Mouse (Mus musculus) intestine, embryonic 15.5 days (tissue): ENCODE results near the gene Hpse2. TPM values are rescaled to one million over a fixed set of nuclear protein-coding genes. Genes with fewer than 3 reads are reported as not detected.

Experiments used
- ATAC-seq: fragments of 200-750 bp; cut with Nextera tagmentation; 2 replicates; pipeline ENCODE4 v1.8.0; 2017; ENCODE audit warnings: moderate TSS enrichment, moderate library complexity
- H3K27ac ChIP-seq: fragments of 300-500 bp; sonication (generic); 2 replicates; pipeline ENCODE4 v1.5.1; 2015; ENCODE audit warnings: mild to moderate bottlenecking, inconsistent platforms
- H3K27me3 ChIP-seq: fragments of 300-500 bp; sonication (generic); replicated peaks from 2 replicates; pipeline ENCODE4 v1.6.1; 2015; ENCODE audit warnings: inconsistent platforms
- H3K36me3 ChIP-seq: fragments of 300-500 bp; sonication (generic); 2 replicates; pipeline ENCODE4 v1.6.1; 2015; ENCODE audit warnings: inconsistent platforms
- H3K4me1 ChIP-seq: fragments of 300-500 bp; sonication (generic); replicated peaks from 2 replicates; pipeline ENCODE4 v1.6.1; 2015; ENCODE audit warnings: inconsistent platforms
- H3K4me2 ChIP-seq: fragments of 300-500 bp; sonication (generic); replicated peaks from 2 replicates; pipeline ENCODE4 v1.6.1; 2015; ENCODE audit warnings: mild to moderate bottlenecking, inconsistent platforms
- H3K4me3 ChIP-seq: fragments of 300-500 bp; sonication (generic); replicated peaks from 2 replicates; pipeline ENCODE4 v1.5.1; 2015; ENCODE audit warnings: inconsistent platforms
- H3K9ac ChIP-seq: fragments of 300-500 bp; sonication (generic); 2 replicates; pipeline ENCODE4 v1.6.1; 2015; ENCODE audit warnings: inconsistent platforms
- H3K9me3 ChIP-seq: fragments of 300-500 bp; sonication (generic); 2 replicates; pipeline ENCODE4 v1.6.1; 2016; ENCODE audit warnings: inconsistent platforms
- WGBS: fragments of 180-500 bp; shearing (Covaris S2); methylation state at CpG from one replicate; pipeline ENCODE4 v1.1.7; 2015; 5-methylcytosine and 5-hydroxymethylcytosine counted together
- polyA plus RNA-seq: library from polyadenylated mRNA; unstranded; fragments of >200 nt; fragmentation: Nextera tagmentation; extraction: Ambion mirVana; gene quantifications from 2 replicates; pipeline ENCODE4 v1.2.1, GENCODE M21; 2015

Hpse2 gene
- polyA plus RNA-seq, result 14.0 and 17.5 TPM in 2 replicates

DNA sequence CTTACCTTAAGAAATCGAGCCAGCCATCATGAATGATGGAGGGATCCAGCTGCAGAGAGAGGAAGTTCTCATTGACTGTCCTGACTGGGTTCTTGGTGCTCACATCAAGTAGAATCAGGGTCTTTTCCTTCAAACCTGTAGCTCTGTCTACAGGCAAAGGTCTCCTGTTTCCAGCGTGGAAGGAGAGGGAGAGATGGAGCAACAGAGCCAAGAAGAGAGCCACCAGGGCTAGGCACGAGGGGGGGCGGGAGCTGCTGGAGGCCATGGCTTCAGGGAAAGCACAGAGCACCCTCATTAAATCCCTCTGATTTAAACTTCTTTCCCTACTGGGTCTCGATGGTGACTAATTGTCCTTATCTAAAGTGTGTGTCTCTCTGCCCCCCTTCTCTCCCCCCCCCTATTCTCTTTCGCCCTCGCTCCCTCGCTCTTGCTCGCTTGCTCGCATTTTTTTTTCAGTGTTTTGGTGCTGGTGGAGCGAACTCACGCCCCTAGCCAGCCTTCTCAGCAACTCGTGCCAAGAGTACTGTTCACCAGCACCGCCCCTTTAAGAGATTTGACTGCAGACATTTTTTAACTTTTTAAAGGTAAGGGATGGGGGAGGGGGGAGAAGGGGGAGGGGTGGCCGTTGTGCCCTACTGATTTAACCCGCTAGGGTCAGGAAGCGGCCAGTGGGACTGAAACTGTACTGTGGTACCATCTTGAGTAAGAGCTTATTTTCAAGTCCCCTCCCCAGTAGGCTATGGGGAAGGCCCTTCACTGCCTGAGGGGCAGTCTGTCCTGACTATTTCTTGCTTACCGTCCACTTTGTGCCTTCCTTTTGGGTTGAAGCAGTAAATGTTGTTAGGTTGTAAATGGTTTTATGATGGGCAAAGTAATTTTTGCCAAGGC, at the start of gene Hpse2:
Gene Hpse2 (minus strand): TSS at position 339 of the 888 bp plus-strand sequence.
- H3K27me3 ChIP-seq, result peaks cover 32% of the 10 kb centered on the region
- H3K4me2 ChIP-seq, result peak within 1 kb of the TSS; percentile 67
- no peaks in the 10 kb centered on the region for H3K9me3 ChIP-seq
- peaks cover 3% of the 10 kb centered on the region; the same call in 1 of the 2 replicates for H3K4me1 ChIP-seq
- H3K9ac ChIP-seq, result peak within 1 kb of the TSS; percentile 52
- WGBS, result 5% methylated on average over 18 of the region's 18 CpGs
- H3K27ac ChIP-seq, result peak within 1 kb of the TSS; percentile 52
- peak within 1 kb of the TSS; percentile 44 for H3K4me3 ChIP-seq
- no peaks in the 10 kb centered on the region for H3K36me3 ChIP-seq
- ATAC-seq, result peak; percentile 65

DNA sequence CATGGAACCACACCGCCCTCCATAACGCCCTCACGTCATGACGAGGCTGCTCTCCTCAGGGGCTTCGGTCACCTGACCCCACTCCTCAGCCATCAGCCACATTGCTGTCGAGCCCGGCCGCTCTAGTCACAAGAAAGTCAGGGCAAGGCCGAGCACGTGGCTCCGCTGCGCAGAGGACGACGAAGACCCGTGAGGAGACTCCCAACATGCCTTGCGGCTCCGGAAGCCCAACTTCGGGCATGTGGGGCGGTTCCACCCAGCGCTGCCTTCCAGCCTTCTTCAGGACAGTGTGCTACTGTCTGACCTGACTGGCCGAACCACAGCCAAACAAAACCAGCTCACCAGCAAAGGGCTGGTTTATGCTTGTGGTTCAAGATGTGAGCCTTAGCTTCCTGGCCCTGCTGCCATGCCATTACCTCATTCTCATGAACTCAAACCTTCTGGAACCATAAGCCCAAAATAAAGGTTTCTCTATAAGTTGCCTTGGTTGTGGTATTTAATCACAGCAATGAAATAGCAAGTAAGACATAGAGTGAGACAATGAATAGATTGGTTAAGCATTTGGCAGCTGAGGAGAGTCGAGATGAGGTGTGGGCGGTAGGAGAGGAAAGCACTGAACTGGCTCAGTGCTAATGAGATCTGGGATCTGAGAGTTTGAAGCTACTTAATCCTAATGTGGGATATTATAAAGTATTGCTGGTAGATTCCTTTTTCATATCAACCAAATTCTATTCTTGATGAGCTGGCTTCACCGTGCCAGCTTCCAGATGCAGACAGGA, 39.5 kb upstream of the Hpse2 start:
- Histone ChIP-seq H3K36me3 (no peaks in the 10 kb centered on the region), H3K4me1 (no peaks in the 10 kb centered on the region), H3K27me3 (peaks cover 6% of the 10 kb centered on the region; the same call in 1 of the 2 replicates), H3K4me2 (no peak overlapping the region), H3K27ac (no peak overlapping the region), H3K9me3 (no peaks in the 10 kb centered on the region), H3K4me3 (no peak overlapping the region), H3K9ac (no peak overlapping the region)
- WGBS, result 87% methylated on average over 24 of the region's 24 CpGs
- no peak for ATAC-seq

GRCm38 (mm10) chr19:43424082-43424481, 35.9 kb upstream of the Hpse2 start:
- Histone ChIP-seq H3K27ac (no peak overlapping the region), H3K9ac (no peak overlapping the region), H3K4me3 (no peak overlapping the region), H3K36me3 (no peaks in the 10 kb centered on the region), H3K27me3 (peaks cover 6% of the 10 kb centered on the region; the same call in 1 of the 2 replicates), H3K4me2 (no peak overlapping the region), H3K9me3 (no peaks in the 10 kb centered on the region), H3K4me1 (no peaks in the 10 kb centered on the region)
- no peak for ATAC-seq
- WGBS, result 75% methylated on average over 2 of the region's 2 CpGs

DNA sequence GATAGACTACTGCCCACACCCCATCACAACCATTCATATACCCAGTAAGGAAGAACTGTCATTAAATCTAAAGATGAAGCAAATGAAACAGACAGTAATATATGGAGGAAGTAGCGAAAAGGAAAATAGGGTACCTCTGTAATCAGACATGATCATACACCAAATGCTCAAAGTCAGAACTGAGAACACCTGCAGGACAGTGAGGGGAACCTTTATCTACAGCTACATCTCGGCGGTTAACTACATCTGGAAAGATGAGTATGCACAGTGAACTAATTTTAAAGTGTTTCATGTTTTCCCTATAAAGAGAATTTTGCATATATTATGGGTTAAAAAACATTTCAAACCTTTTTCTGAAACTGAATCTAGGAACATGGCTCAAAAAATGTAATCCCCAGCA, 32.4 kb upstream of the Hpse2 start:
- WGBS, result 83% methylated on average over 3 of the region's 3 CpGs
- no peaks in the 10 kb centered on the region for H3K4me1 ChIP-seq
- no peak overlapping the region for H3K4me2 ChIP-seq
- ATAC-seq, result no peak
- H3K9me3 ChIP-seq, result no peaks in the 10 kb centered on the region
- no peak overlapping the region for H3K4me3 ChIP-seq
- H3K27me3 ChIP-seq, result no peaks in the 10 kb centered on the region
- no peak overlapping the region for H3K27ac ChIP-seq
- H3K9ac ChIP-seq, result no peak overlapping the region
- no peaks in the 10 kb centered on the region for H3K36me3 ChIP-seq

GRCm38 (mm10) chr19:43415565-43415964, 27.4 kb upstream of the Hpse2 start:
- Histone ChIP-seq H3K36me3 (no peaks in the 10 kb centered on the region), H3K4me3 (no peak overlapping the region), H3K9me3 (no peaks in the 10 kb centered on the region), H3K4me2 (no peak overlapping the region), H3K27me3 (no peaks in the 10 kb centered on the region), H3K9ac (no peak overlapping the region), H3K4me1 (no peaks in the 10 kb centered on the region), H3K27ac (no peak overlapping the region)
- peak; percentile 49 for ATAC-seq
- 41% methylated on average over 2 of the region's 2 CpGs for WGBS

DNA sequence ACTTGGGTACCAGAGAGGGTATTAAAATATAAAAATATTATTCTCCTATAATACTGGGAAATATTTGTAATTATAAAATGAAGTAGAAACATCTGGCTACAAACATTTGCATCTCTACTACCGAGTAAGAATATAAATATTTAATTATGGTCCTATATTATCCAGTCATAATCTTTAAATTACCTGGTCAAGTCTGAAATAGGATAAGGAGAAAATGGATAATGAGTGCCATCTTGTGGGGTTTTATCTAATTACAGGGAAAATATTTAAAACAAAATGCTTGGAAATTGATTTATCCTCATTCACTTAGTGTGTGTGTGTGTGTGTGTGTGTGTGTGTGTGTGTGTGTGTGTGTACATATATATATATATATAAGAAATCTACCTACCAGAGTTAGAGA, 19.0 kb upstream of the Hpse2 start:
- Histone ChIP-seq H3K4me2 (no peak overlapping the region), H3K4me1 (no peaks in the 10 kb centered on the region), H3K27ac (no peak overlapping the region), H3K9ac (no peak overlapping the region), H3K36me3 (no peaks in the 10 kb centered on the region), H3K4me3 (no peak overlapping the region), H3K9me3 (no peaks in the 10 kb centered on the region), H3K27me3 (no peaks in the 10 kb centered on the region)
- ATAC-seq, result no peak
- 16% methylated on average over 1 of the region's 1 CpGs for WGBS

GRCm38 (mm10) chr19:43396327-43396726, 8.2 kb upstream of the Hpse2 start:
- H3K4me2 ChIP-seq, result no peak overlapping the region
- no peaks in the 10 kb centered on the region for H3K9me3 ChIP-seq
- no peak overlapping the region for H3K9ac ChIP-seq
- H3K27me3 ChIP-seq, result no peaks in the 10 kb centered on the region
- peak; percentile 49; the same call in 1 of the 2 replicates for ATAC-seq
- H3K4me1 ChIP-seq, result no peaks in the 10 kb centered on the region
- WGBS, result 5% methylated on average over 4 of the region's 4 CpGs
- no peak overlapping the region for H3K4me3 ChIP-seq
- no peaks in the 10 kb centered on the region for H3K36me3 ChIP-seq
- H3K27ac ChIP-seq, result no peak overlapping the region

- H3K4me3 ChIP-seq, result peak overlapping the region; percentile 44
- peaks cover 3% of the 10 kb centered on the region; the same call in 1 of the 2 replicates for H3K4me1 ChIP-seq
- peak overlapping the region; percentile 52 for H3K27ac ChIP-seq
- H3K27me3 ChIP-seq, result peaks cover 32% of the 10 kb centered on the region
- H3K36me3 ChIP-seq, result no peaks in the 10 kb centered on the region
- no peak for ATAC-seq
- peak overlapping the region; percentile 67 for H3K4me2 ChIP-seq
- no peaks in the 10 kb centered on the region for H3K9me3 ChIP-seq
- peak overlapping the region; percentile 52 for H3K9ac ChIP-seq
- WGBS, result 1% methylated on average over 14 of the region's 14 CpGs
These were observed 934 bp downstream of the Hpse2 start for GRCm38 (mm10) chr19:43387071-43387770.

DNA sequence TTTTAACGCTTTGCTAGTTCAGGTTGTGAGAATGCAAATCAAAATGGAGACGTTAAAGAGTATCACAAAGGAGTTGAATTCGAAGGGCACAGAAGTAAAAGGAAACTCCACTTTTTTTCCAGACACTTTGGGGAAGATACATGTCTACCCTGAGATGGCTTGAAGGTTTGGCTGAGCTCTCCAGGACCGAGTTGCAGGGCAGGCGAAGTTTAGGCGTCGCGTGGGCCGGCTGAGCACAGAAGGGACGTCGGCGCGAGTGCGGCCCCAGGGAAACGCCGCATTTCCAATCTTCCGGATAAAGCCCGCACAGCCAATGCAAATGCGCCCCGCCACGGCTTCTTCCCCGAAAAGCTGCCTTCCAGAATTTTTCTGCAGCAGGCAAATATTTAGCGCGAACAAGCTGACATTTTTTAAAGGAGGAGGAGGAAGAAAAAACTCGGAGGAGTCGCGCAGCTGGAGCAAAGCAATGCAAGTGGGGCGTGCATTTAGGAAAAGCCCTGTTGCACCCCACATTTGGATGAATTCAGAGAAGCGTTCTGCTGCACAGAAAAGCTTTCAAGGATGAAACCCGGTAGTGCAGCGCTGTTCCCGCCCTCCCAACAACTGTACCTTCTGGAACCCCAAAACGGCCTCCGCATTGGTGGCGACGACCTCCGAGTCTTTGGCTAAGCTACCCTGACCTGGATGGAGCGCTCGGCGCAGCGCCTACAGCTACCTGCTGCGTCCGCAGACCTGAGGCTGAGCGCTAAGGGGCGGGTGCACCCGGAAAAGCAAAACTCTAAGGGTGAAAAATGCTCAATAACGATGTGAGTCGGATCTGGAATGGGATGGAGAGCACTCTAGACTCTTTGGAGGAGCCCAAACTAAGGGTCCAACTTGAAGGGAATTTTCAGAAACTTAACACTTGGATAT, 1.9 kb downstream of the Hpse2 start:
- H3K4me2 ChIP-seq, result peak overlapping the region; percentile 67
- peak overlapping the region; percentile 64 for H3K27ac ChIP-seq
- peak overlapping the region; percentile 44 for H3K4me3 ChIP-seq
- under 1% methylated on average over 48 of the region's 48 CpGs for WGBS
- no peak for ATAC-seq
- H3K9ac ChIP-seq, result peak overlapping the region; percentile 52
- H3K36me3 ChIP-seq, result no peaks in the 10 kb centered on the region
- H3K27me3 ChIP-seq, result peaks cover 32% of the 10 kb centered on the region
- no peaks in the 10 kb centered on the region for H3K9me3 ChIP-seq
- peaks cover 3% of the 10 kb centered on the region; the same call in 1 of the 2 replicates for H3K4me1 ChIP-seq

- Histone ChIP-seq H3K27me3 (peaks cover 32% of the 10 kb centered on the region), H3K4me2 (peak overlapping the region; percentile 67), H3K36me3 (no peaks in the 10 kb centered on the region), H3K4me3 (peak overlapping the region; percentile 44), H3K9me3 (no peaks in the 10 kb centered on the region), H3K4me1 (peaks cover 3% of the 10 kb centered on the region; the same call in 1 of the 2 replicates), H3K27ac (peak overlapping the region; percentile 73), H3K9ac (peak overlapping the region; percentile 56; the same call in 1 of the 2 replicates)
- no peak for ATAC-seq
- 2% methylated on average over 13 of the region's 13 CpGs for WGBS
These were observed 2.7 kb downstream of the Hpse2 start for GRCm38 (mm10) chr19:43385451-43385850.

GRCm38 (mm10) chr19:43384978-43385431, 3.1 kb downstream of the Hpse2 start:
- Histone ChIP-seq H3K4me2 (peak overlapping the region; percentile 67), H3K36me3 (no peaks in the 10 kb centered on the region), H3K27ac (peak overlapping the region; percentile 73), H3K9me3 (no peaks in the 10 kb centered on the region), H3K27me3 (peaks cover 32% of the 10 kb centered on the region), H3K4me1 (peaks cover 3% of the 10 kb centered on the region; the same call in 1 of the 2 replicates), H3K4me3 (peak overlapping the region; percentile 44), H3K9ac (peak overlapping the region; percentile 56)
- 1% methylated on average over 25 of the region's 25 CpGs for WGBS
- no peak for ATAC-seq
